Mouse (Mus musculus) intestine, embryonic 15.5 days (tissue): ENCODE measurements around the gene Nmt1. TPM values are rescaled to one million over a fixed set of nuclear protein-coding genes. Genes with fewer than 3 reads are reported as not detected.

Experiments used
- ATAC-seq: fragments of 200-750 bp; cut with Nextera tagmentation; 2 replicates; pipeline ENCODE4 v1.8.0; 2017; ENCODE audit warnings: moderate TSS enrichment, moderate library complexity
- H3K27ac ChIP-seq: fragments of 300-500 bp; sonication (generic); 2 replicates; pipeline ENCODE4 v1.5.1; 2015; ENCODE audit warnings: mild to moderate bottlenecking, inconsistent platforms
- H3K27me3 ChIP-seq: fragments of 300-500 bp; sonication (generic); replicated peaks from 2 replicates; pipeline ENCODE4 v1.6.1; 2015; ENCODE audit warnings: inconsistent platforms
- H3K36me3 ChIP-seq: fragments of 300-500 bp; sonication (generic); 2 replicates; pipeline ENCODE4 v1.6.1; 2015; ENCODE audit warnings: inconsistent platforms
- H3K4me1 ChIP-seq: fragments of 300-500 bp; sonication (generic); replicated peaks from 2 replicates; pipeline ENCODE4 v1.6.1; 2015; ENCODE audit warnings: inconsistent platforms
- H3K4me2 ChIP-seq: fragments of 300-500 bp; sonication (generic); replicated peaks from 2 replicates; pipeline ENCODE4 v1.6.1; 2015; ENCODE audit warnings: mild to moderate bottlenecking, inconsistent platforms
- H3K4me3 ChIP-seq: fragments of 300-500 bp; sonication (generic); replicated peaks from 2 replicates; pipeline ENCODE4 v1.5.1; 2015; ENCODE audit warnings: inconsistent platforms
- H3K9ac ChIP-seq: fragments of 300-500 bp; sonication (generic); 2 replicates; pipeline ENCODE4 v1.6.1; 2015; ENCODE audit warnings: inconsistent platforms
- H3K9me3 ChIP-seq: fragments of 300-500 bp; sonication (generic); 2 replicates; pipeline ENCODE4 v1.6.1; 2016; ENCODE audit warnings: inconsistent platforms
- WGBS: fragments of 180-500 bp; shearing (Covaris S2); methylation state at CpG from one replicate; pipeline ENCODE4 v1.1.7; 2015; 5-methylcytosine and 5-hydroxymethylcytosine counted together
- polyA plus RNA-seq: library from polyadenylated mRNA; unstranded; fragments of >200 nt; fragmentation: Nextera tagmentation; extraction: Ambion mirVana; gene quantifications from 2 replicates; pipeline ENCODE4 v1.2.1, GENCODE M21; 2015

The Nmt1 gene
- 60.0 and 66.6 TPM in 2 replicates for polyA plus RNA-seq

DNA sequence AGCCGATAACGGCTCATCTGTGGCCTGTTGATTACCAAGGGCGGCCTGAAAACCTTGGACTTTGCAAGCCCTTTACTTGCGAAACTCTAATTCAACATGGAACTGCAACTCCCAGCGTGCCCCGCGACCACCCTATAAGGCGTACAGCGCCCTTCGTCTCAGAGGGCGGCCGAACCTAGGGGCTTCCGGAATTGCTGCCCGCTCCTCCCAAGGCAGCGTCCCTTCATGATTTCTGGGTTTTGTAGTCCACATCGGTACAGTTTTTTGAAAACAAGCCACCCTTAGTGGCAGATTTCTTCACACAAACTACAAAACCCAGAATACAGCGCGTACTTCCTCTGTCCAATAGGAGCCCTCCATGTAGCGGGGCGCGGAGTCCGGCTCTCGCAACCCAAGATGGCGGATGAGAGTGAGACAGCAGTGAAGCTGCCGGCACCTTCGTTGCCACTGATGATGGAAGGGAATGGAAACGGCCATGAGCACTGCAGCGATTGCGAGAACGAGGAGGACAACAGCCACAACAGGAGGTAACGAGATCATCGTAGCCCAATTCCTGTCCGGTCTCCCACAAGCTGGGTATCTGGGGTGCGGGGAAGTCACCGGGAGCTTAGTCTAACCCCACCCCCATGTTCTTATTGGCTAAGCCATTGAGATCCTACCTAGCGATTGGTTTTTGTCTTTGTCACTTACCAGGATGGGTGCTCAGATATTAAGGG, at the start of gene Nmt1, which contains the start of gene Dcakd:
Gene Nmt1 (plus strand): TSS at position 15 of the 716 bp plus-strand sequence.
Gene Dcakd (minus strand): TSS at position 158 of the 716 bp plus-strand sequence.
- ATAC-seq: peak; percentile 99
- Histone ChIP-seq H3K9me3 (no peaks in the 10 kb centered on the region), H3K4me1 (peaks cover 9% of the 10 kb centered on the region; the same call in 1 of the 2 replicates), H3K4me2 (peak within 1 kb of the TSS; percentile 70), H3K4me3 (peak within 1 kb of the TSS; percentile 80), H3K9ac (peak within 1 kb of the TSS; percentile 68), H3K27me3 (no peaks in the 10 kb centered on the region), H3K27ac (peak within 1 kb of the TSS; percentile 65), H3K36me3 (peaks cover 6% of the 10 kb centered on the region; the same call in 1 of the 2 replicates)
- WGBS: under 1% methylated on average over 36 of the region's 36 CpGs

DNA sequence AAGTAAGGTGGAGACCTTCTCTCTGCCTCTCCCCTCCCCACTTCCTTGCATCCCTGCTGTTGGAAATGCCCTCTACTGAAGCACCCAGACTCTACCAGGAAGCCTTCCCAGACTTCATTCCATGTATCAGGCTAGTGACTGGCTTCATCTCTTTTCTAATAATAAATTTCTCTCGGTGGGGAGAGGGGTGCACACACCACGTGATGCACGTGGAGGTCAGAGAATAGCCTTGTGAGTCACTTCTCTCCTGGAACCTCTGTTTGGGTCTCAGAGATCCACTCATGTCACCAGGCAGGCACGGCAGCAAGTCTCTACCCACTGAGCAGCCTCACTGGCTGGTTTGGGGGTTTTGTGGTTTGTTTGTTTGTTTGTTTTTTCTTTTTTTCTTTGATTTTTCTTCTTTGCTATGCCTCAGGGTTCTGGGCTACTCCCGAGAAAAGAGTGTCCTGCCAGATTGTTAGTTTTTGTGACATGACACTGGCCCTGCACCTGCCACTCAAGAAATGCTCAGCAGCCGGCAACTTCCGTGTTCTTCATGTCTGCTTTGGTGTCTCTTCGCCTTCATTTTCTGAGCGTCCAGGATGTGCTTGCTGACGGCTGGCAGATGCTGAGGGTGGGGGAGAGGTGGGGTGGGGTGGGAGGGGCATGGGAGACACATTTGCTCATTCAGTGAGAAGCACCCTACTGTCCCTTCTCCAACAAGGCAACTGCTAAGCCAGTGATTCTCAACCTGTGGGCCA, 46.7 kb upstream of the Nmt1 start:
- H3K4me1 ChIP-seq: no peaks in the 10 kb centered on the region
- H3K27ac ChIP-seq: no peak overlapping the region
- no peak for ATAC-seq
- H3K9me3 ChIP-seq: no peaks in the 10 kb centered on the region
- H3K4me3 ChIP-seq: no peak overlapping the region
- H3K9ac ChIP-seq: no peak overlapping the region
- H3K36me3 ChIP-seq: no peaks in the 10 kb centered on the region
- no peaks in the 10 kb centered on the region for H3K27me3 ChIP-seq
- no peak overlapping the region for H3K4me2 ChIP-seq
- 54% methylated on average over 10 of the region's 10 CpGs for WGBS

DNA sequence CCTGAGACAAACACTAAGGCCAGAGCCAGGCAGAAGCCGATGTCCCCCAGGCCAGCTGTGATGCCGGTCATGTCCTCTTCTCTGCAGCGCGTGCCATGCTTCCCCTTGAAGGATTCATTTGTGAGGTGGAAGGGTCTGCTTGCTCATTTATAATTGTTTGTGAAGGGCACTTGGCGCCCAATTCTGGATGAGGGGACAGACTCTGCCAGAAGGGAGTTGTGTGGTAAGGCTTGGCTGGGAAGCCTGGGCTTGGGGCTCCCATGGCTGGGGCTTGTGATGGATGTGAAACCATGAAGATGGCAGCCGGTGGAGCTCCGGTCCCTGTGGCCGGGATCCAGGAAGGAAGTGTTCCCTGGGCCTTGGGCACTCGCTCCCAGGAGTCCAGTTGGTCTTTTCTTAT, 43.9 kb upstream of the Nmt1 start:
- H3K27me3 ChIP-seq: 0 out of 2 replicates have a peak, but pooled peaks cover 5% of the 10 kb centered on the region
- H3K9ac ChIP-seq: no peak overlapping the region
- 92% methylated on average over 9 of the region's 9 CpGs for WGBS
- H3K4me3 ChIP-seq: no peak overlapping the region
- H3K36me3 ChIP-seq: no peaks in the 10 kb centered on the region
- no peaks in the 10 kb centered on the region for H3K9me3 ChIP-seq
- no peak overlapping the region for H3K4me2 ChIP-seq
- no peak for ATAC-seq
- H3K27ac ChIP-seq: no peak overlapping the region
- no peaks in the 10 kb centered on the region for H3K4me1 ChIP-seq

DNA sequence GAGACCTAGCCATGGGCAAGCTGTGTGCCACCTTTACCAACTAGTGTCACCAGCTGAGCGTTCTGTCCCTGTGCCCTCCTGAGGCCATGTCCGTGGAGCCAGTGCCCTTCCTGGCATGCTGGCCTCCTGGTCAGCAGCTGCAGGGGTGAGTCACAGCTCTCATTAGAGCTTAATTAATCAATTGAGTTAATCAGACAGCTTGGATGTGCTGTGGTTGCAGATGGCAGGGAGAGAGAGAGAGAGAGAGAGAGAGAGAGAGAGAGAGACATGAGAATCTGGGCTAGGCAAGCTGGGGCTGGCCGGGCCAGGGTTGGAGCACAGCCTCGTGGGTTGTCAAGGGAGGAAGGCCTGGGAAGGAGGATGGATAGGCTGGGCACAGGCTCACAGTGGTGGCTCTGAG, 43.4 kb upstream of the Nmt1 start:
- H3K4me2 ChIP-seq: no peak overlapping the region
- no peaks in the 10 kb centered on the region for H3K36me3 ChIP-seq
- H3K27ac ChIP-seq: no peak overlapping the region
- peaks cover under 1% of the 10 kb centered on the region; the same call in 1 of the 2 replicates for H3K4me1 ChIP-seq
- H3K9ac ChIP-seq: no peak overlapping the region
- no peak for ATAC-seq
- 67% methylated on average over 4 of the region's 4 CpGs for WGBS
- no peak overlapping the region for H3K4me3 ChIP-seq
- no peaks in the 10 kb centered on the region for H3K9me3 ChIP-seq
- H3K27me3 ChIP-seq: peaks cover 6% of the 10 kb centered on the region; the same call in 1 of the 2 replicates

DNA sequence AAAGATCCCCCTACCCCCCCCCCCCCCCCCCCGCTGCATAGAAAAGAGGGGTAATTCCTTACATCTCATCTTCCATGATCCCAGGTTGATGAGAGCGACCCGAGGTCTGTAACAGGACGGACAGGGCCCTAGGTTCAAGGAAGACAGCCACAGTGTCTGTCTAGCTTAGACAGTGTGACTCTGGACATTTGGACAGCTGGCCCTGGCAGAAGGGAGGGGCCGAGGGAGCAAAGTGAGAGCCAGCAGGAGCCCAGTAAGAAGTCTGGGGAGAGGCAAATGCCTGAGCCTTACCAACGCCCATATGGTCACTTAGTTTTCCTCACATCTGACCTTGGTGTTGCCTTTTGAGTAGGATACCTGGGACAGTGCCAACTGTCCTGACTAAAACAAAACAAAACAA, 42.8 kb upstream of the Nmt1 start:
- Histone ChIP-seq H3K36me3 (no peaks in the 10 kb centered on the region), H3K27ac (no peak overlapping the region), H3K9me3 (no peaks in the 10 kb centered on the region), H3K4me1 (peaks cover 6% of the 10 kb centered on the region; the same call in 1 of the 2 replicates), H3K4me2 (no peak overlapping the region), H3K4me3 (no peak overlapping the region), H3K27me3 (peaks cover 7% of the 10 kb centered on the region), H3K9ac (no peak overlapping the region)
- 54% methylated on average over 6 of the region's 6 CpGs for WGBS
- 0 out of 2 replicates have a peak, but pooled peaks have one; percentile 41 for ATAC-seq

DNA sequence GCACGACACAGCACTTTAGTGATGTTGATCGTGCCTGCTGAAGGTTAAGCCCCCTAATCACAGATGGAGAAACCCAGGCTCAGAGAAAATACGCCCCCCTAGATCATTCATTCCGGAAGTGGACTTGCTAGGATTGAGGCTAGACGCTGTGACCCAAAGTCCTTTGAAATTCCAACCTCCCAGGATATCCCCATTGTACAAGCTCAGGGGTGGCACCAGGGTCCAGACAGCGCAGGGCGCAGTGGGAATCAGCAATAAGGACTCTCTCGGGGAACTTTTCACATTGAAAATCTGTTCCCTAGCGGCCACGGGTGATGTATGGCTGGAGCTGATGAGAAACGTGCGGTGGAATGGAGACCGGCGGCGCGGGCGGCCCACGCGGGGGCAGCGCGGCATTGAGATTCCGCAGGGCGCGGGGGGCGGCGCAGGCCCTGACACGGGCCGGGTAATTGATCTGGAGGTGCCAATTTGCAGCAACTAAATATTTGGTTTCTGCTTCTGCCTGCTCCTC, 38.3 kb upstream of the Nmt1 start:
- Histone ChIP-seq H3K4me1 (peaks cover 21% of the 10 kb centered on the region), H3K4me3 (peak overlapping the region; percentile 37), H3K36me3 (0 out of 2 replicates have a peak, but pooled peaks cover 5% of the 10 kb centered on the region), H3K9me3 (no peaks in the 10 kb centered on the region), H3K27me3 (peaks cover 24% of the 10 kb centered on the region), H3K27ac (no peak overlapping the region), H3K9ac (peak overlapping the region; percentile 39), H3K4me2 (peak overlapping the region; percentile 81)
- no peak for ATAC-seq
- WGBS: 7% methylated on average over 28 of the region's 28 CpGs

DNA sequence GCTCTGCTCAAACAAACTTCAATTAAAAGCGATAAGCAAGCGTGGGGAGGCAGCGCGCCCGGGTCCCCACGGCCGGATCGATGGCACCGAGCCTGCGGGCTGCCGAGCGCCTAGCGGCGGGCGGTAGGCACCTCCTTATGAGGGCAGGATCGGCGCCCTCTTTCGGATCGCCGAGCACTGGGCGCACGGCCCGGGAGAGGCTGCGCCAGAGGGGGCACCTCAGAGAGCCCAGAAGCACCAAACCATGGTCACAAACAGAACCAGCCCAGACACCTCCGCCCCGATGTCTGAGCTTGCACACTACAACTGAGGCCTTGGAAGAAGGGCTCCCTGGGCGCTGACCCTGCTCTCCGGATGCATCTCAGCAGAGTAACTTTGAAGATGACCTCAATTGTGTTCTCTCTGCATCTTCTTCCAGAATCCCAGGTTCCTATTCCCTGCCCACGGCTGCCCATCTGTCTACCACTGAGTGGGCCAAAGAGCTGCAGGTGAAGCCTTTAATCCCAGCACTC, 37.8 kb upstream of the Nmt1 start:
- Histone ChIP-seq H3K4me3 (peak overlapping the region; percentile 37), H3K4me1 (peaks cover 21% of the 10 kb centered on the region), H3K36me3 (0 out of 2 replicates have a peak, but pooled peaks cover 10% of the 10 kb centered on the region), H3K27ac (no peak overlapping the region), H3K9ac (peak overlapping the region; percentile 39), H3K27me3 (peaks cover 24% of the 10 kb centered on the region), H3K4me2 (peak overlapping the region; percentile 81), H3K9me3 (no peaks in the 10 kb centered on the region)
- ATAC-seq: peak; percentile 41; the same call in 1 of the 2 replicates
- WGBS: 5% methylated on average over 29 of the region's 29 CpGs

DNA sequence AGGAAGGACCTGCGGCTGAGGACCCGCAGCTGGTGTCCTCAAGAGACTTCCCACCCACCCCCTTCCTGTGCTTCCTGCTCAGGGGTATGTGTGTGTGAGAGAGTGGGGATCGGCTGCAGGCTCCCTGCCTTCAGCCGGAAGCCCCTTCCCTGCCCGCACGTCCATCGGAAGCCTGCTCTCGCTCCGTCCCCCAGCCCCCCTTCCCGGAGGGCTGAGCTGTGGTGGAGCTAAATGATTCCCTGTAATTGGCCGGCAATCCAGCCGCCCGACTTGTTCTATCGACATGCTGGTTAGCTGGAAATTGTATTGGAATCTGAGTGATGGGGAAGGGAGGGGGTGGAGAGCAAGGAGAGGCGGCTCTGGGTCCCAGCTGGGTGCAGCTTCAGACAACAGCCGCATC, 36.3 kb upstream of the Nmt1 start:
- WGBS: 3% methylated on average over 16 of the region's 16 CpGs
- Histone ChIP-seq H3K9me3 (no peaks in the 10 kb centered on the region), H3K27me3 (peaks cover 24% of the 10 kb centered on the region), H3K4me2 (peak overlapping the region; percentile 59), H3K4me1 (peaks cover 21% of the 10 kb centered on the region), H3K4me3 (peak overlapping the region; percentile 22; the same call in 1 of the 2 replicates), H3K36me3 (0 out of 2 replicates have a peak, but pooled peaks cover 18% of the 10 kb centered on the region), H3K27ac (peak overlapping the region; percentile 20), H3K9ac (peak overlapping the region; percentile 8; the same call in 1 of the 2 replicates)
- ATAC-seq: peak; percentile 50

DNA sequence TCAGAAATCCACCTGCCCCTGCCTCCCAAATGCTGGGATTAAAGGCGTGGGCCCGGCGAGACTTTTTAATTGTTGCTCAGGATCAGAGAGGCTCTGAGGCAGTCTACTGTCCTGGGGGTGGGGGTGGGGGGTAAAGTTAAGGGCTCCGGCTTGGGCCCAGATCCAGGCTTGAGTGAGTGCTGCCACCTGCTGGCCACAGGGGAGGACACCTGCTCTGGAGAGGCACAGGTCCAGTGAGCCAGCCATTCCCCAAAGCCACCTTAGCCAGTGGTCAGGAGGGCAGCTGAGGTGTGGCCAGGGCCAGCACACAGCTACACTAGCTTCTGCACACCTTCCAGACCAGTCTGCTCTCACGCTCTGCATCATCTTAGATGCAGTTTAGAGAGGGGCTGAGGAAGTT, 35.0 kb upstream of the Nmt1 start:
- WGBS: 8% methylated on average over 5 of the region's 5 CpGs
- no peaks in the 10 kb centered on the region for H3K9me3 ChIP-seq
- no peak overlapping the region for H3K4me2 ChIP-seq
- H3K27ac ChIP-seq: no peak overlapping the region
- H3K36me3 ChIP-seq: peaks cover 25% of the 10 kb centered on the region
- H3K4me3 ChIP-seq: no peak overlapping the region
- H3K4me1 ChIP-seq: peaks cover 21% of the 10 kb centered on the region
- peaks cover 24% of the 10 kb centered on the region for H3K27me3 ChIP-seq
- peak; percentile 50; the same call in 1 of the 2 replicates for ATAC-seq
- no peak overlapping the region for H3K9ac ChIP-seq

DNA sequence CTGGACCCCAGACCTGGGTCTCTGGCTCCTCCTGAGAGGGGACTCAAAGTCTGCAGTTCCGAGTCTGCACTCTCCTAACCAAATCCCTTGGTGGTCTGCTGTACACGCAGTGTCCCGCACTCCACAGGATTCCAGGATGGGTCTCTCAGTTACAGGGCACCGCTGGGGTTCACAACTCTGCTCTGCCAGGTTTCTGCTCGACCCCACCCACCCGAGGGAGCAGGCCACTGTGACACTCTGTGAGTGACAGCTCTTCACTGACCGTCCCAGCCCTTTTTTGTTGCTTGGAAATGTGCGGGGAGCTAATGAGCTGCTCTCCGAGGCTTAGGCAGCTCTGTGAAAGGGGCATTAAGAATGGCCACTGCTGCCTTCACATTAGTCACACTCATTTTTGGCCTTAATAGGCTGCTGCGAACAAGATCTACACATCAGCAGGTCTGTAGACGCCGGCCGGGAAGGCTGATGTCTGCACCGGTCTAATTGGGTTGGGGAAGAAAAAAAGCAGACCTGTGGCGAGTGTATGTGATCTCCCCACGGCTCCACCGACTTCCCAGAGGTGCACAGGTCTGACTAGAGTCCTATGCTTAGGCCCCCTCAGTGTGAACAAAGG, 34.5 kb upstream of the Nmt1 start:
- Histone ChIP-seq H3K4me2 (no peak overlapping the region), H3K27ac (no peak overlapping the region), H3K4me1 (peaks cover 21% of the 10 kb centered on the region), H3K9me3 (no peaks in the 10 kb centered on the region), H3K4me3 (no peak overlapping the region), H3K27me3 (peaks cover 24% of the 10 kb centered on the region), H3K36me3 (peaks cover 25% of the 10 kb centered on the region), H3K9ac (no peak overlapping the region)
- ATAC-seq: peak; percentile 17; the same call in 1 of the 2 replicates
- WGBS: 62% methylated on average over 17 of the region's 17 CpGs

DNA sequence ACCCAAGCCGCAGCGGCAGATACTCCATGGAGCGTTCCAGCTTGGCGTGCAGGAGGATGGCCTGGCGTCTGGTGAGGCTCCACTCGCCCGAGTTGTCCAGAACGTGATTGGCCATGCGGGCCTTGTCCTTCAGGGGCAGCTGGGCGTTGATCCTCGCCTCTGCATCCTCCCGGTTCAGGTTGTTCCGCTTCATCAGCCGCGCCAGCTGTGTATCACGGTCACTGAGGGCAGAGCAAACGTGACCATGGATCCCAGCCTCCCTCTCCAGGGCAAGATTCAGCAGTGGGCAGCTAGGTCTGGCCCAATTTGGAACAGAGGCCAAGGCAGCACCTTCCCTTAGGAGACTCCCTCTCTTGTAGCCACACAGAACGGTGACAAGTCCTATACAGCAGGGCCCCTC, 33.0 kb upstream of the Nmt1 start:
- Histone ChIP-seq H3K27me3 (peaks cover 18% of the 10 kb centered on the region), H3K36me3 (peaks cover 25% of the 10 kb centered on the region), H3K9ac (no peak overlapping the region), H3K4me2 (no peak overlapping the region), H3K4me1 (peaks cover 24% of the 10 kb centered on the region), H3K9me3 (no peaks in the 10 kb centered on the region), H3K27ac (no peak overlapping the region), H3K4me3 (no peak overlapping the region)
- no peak for ATAC-seq
- WGBS: 87% methylated on average over 18 of the region's 18 CpGs
